Mouse (Mus musculus) liver, embryonic 14.5 days (tissue): ENCODE results near the gene Cdt1.

Experiments
- CTCF ChIP-seq: IDR thresholded peaks from 2 replicates; pipeline ENCODE4 v1.5.1; 2016; ENCODE audit warnings: antibody characterized with exemption, low read depth, control low read depth
- EP300 ChIP-seq: IDR thresholded peaks from 2 replicates; pipeline ENCODE4 v1.6.1; 2016; ENCODE audit warnings: antibody characterized with exemption, low read depth

DNA sequence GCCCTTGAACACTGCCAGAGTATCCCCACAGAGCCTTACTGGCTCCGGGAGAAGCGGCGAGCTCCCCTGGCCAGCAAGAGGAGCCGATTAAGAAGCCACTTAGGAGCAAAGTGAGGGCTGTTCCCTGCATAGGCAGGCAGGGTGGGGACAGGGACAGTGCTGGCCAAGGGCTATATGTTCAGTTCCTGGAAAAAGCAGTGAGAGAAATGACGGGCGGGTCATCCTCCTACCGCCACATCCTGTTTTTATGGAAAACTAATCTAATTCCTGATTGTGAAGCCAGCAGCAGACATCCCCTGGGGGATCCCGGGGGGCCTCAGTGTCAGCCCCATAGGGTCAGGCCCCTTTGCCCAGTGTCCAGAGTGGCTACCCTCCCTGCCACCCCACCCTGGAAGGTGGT is 36.5 kb upstream of the Cdt1 start:
- TF ChIP-seq EP300 (no peak), CTCF (no peak)
